Mouse (Mus musculus): ENCODE data around the gene Dus2.

- TF ChIP-seq CTCF (IDR thresholded peaks at IDR 0.05; ENCODE audit: low read depth) (no peak), EP300 (optimal IDR thresholded peaks at IDR 0.05) (no peak)
These were observed 29.6 kb upstream of the Dus2 start for GRCm38 (mm10) chr8:105961536-105961935.
